Mouse (Mus musculus): ENCODE data around the gene Bsnd.

Gene Bsnd

DNA sequence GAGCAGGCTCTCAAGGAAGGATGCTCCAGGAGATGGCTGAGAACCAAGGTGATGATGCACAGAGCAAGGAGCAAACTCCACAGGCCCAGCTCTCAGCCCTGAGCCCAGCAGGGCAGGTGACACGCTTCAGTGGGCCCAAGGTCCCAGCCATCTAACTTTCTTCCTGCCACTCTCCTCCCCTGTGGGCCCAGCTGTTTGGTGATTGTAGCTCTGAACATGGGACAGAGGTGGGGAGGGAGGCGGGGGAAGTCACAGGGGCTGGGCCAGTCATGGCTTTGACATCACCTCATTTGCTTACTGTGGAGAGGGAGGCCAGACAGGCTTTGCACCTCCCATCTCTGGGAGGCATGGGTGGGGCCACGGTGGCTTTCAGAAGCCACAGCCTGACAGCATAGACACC is at the start of gene Bsnd:
Gene Bsnd, minus strand, starts transcription at position 168 of the 400 bp plus-strand sequence.
- no peak for DNase-seq (ENCODE audit: low read depth)

DNA sequence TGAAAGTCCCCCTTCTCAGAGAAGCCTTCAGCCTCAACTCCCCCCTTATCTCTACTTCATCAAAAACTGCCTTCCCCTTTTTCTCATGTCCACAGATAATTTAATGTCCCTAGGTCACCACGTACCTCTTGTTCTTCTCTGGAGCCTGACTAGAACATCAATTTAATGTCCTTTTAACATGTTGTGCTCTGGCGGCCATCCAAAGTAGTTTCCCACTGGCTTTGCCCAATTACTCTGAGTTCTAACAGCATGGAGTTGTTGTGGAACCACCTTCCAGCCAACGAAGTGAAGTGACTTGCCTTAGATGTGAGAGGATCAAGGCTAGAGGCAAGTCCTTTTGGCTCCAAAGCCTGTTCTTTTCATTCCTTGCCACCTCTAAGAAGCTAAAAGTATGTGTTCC is 49.4 kb upstream of the Bsnd start:
- no peak for DNase-seq (ENCODE audit: low read depth)

DNA sequence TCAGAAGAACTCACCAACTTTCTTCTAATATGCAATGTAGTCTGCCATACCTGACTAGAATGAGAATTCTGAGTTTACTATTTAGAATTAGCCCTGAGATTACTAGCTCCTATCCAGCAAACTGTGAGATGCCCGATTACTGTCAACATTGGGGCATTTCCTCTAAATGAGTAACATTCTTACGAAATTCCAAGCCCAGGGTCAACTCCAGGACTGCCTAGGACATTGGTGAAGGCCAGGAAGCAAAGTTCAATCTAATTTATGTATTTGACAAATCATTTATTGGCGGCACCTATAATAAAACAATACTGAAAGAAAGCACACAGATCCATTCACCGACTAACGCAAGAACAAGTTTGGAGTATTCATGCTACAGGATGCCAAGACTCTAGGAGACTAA is 47.7 kb upstream of the Bsnd start:
- DNase-seq (ENCODE audit: low read depth): no peak

GRCm38 (mm10) chr4:106534256-106534655 is 42.2 kb upstream of the Bsnd start:
- no peak for DNase-seq (ENCODE audit: low read depth)

DNA sequence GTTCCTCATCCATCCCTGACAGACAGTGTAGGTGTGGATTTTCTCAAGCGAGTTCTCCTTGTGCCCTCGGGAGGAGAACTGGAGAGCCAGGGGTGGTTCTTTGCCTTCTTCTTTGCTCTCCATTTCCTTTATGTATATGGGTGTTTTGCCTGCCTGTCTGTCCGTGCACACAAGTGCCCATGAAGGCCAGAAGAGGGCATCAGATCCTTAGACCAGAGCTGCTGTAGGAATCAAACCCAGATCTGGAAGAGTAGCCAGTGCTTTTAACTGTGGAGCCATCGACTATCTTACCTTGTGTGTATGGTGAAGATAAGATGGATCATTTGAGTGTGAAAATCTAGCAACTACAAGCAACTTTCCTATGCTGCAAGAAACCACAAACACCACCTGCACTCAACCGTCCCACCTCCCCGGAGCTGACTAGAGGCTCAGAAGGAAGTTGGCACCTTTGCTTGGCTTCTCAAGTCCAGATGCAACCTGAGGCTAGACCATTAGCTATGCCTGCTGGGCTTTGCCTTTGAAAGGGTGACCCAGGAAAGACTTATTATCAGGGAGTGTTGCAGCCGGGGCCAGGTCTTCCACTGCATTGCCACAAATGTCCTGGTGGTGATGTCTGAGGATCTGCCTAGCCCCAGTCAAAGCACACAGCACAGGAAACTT is 41.5 kb upstream of the Bsnd start:
- no peak for DNase-seq (ENCODE audit: low read depth)

GRCm38 (mm10) chr4:106530113-106530482 is 38.0 kb upstream of the Bsnd start:
- no peak for DNase-seq (ENCODE audit: low read depth)

DNA sequence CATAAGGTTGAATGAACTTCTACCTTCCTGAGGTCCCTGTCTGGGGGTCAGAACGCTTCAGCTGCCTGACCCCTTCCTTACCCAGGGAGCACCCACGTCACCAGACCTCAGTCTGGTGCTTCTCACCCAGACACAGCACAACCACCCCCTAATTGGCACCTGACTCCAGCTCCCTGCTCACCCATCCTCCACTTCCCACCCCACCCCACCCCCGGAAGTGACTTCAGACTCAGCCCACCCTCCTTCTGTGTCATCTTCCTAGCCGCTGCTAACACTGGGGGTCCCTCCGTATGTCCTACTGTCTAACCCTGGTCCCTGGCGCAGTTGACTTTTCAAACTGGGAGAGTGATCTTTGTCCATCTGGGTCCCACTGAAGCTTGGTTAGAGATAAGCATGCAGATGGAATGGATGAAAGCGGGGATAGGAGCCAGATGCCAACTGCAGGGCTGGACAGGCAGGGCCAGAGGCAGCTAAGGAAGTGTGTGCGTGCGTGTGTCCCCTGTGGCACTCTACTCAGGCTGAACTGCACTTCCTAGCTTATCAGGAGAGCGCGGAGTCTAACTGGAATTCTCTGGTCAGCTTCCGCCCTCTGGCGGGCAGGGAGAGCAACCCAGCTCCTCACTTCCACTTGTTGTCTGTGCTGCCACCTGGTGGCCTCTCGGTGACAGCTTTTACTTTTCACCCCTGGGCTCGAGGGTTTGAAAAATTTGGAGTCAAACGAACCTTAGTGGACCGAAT is 37.5 kb upstream of the Bsnd start:
- peak; percentile 90 for DNase-seq (ENCODE audit: low read depth)

DNA sequence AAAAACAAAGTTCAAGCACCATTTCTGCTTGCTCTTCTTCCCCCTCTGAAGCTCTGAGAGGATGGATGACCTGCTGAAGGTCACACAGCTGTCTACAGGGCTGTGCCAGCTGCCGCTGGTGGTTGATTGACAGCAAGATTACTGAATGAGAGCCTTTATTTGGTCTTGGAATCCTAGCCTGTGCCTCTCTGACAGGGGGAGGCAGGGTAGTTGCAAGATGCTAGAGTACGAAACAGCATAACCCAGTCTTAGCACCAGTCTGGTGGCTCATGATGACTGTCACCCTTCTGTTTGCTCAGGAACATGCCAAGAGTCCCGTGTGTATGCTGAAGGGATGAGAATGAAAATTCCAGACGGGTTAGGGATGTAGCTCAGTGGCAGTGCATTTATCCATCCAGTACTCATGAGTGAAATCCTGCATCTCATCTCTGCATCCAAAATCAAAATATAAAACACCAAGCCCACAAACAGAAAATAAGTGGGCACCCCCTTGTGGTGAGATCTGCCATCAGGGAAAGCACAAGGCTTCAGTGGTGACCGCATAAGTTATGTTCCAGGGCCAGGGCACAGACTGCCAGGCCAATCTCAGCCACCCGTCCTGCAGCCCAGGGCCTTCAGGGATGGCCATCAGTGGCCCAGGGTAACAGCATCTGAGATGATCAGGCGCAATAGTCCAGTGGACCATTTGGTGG is 35.9 kb upstream of the Bsnd start:
- DNase-seq (ENCODE audit: low read depth): no peak

GRCm38 (mm10) chr4:106525001-106525400 is 32.9 kb upstream of the Bsnd start:
- DNase-seq (ENCODE audit: low read depth): no peak

- no peak for DNase-seq (ENCODE audit: low read depth)
Observed at GRCm38 (mm10) chr4:106524131-106524530, 32.0 kb upstream of the Bsnd start.

GRCm38 (mm10) chr4:106522547-106522946 is 30.5 kb upstream of the Bsnd start:
- no peak for DNase-seq (ENCODE audit: low read depth)

- DNase-seq (ENCODE audit: low read depth): no peak
Observed at GRCm38 (mm10) chr4:106514606-106515005, 22.5 kb upstream of the Bsnd start.

GRCm38 (mm10) chr4:106509888-106510287 is 17.8 kb upstream of the Bsnd start:
- no peak for DNase-seq (ENCODE audit: low read depth)

GRCm38 (mm10) chr4:106505453-106506058 is 13.5 kb upstream of the Bsnd start:
- no peak for DNase-seq (ENCODE audit: low read depth)

DNA sequence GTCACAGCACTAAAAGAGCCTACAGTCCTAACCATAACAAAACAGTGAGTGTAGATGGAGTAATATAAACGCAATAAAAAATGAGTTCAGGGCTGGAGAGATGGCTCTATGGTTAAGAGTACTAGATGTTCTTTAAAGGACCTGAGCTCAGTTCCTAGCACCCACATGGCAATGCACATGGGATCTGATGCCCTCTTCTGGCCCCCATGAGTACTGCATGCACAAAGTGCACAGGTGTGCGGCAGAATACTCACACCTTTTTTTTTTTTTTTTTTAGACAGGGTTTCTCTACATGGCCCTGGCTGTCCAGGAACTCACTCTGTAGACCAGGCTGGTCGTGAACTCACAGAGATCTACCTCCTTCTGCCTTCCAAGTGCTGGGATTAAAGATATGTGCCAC is 11.5 kb upstream of the Bsnd start:
- DNase-seq (ENCODE audit: low read depth): no peak

DNA sequence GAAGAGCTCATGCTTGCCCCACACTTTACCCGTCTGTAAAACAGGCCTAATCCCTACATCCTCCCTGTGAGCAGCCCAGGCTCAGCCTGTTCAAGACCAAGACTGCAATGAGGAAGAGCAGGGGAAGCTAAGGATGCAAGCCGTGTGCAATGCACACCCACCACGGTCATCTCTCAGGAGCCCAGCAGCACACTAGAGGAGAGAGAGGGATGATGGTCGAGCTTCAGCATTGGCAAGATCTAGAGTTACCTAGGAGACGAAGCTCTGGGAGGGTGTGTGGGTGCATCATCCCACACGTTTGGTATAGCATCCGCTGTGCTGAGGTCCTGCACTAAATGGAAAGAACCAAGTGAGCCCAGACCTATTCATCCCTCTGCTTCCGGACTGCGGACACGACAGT is 8.0 kb upstream of the Bsnd start:
- no peak for DNase-seq (ENCODE audit: low read depth)

- DNase-seq (ENCODE audit: low read depth): no peak
Observed at GRCm38 (mm10) chr4:106498471-106498844, 6.4 kb upstream of the Bsnd start.

- DNase-seq (ENCODE audit: low read depth): no peak
Observed at GRCm38 (mm10) chr4:106497776-106498470, 5.8 kb upstream of the Bsnd start.

GRCm38 (mm10) chr4:106496833-106497232 is 4.8 kb upstream of the Bsnd start:
- no peak for DNase-seq (ENCODE audit: low read depth)

GRCm38 (mm10) chr4:106493639-106494038 is 1.6 kb upstream of the Bsnd start:
- peak; percentile 17 for DNase-seq (ENCODE audit: low read depth)

GRCm38 (mm10) chr4:106490620-106491019 is 1.5 kb downstream of the Bsnd start:
- no peak for DNase-seq (ENCODE audit: low read depth)

GRCm38 (mm10) chr4:106483831-106484230 is 8.3 kb downstream of the Bsnd start:
- DNase-seq (ENCODE audit: low read depth): no peak

All from c-Kit-positive CD71-positive TER-119-negative erythroid progenitor cells, embryonic 14.5 days (primary cell).